Mouse (Mus musculus) forebrain, embryonic 14.5 days (tissue): ENCODE results near the gene Plekhj1. TPM values are rescaled to one million over a fixed set of nuclear protein-coding genes. Genes with fewer than 3 reads are reported as not detected.
"Not testable (repeated sequence)": the region's sequence is repeated elsewhere in the genome, so short reads cannot be mapped to it uniquely, and the experiment has no call there.

Experiments
- ATAC-seq: fragments of 200-750 bp; cut with Nextera tagmentation; 2 replicates; pipeline ENCODE4 v1.8.0; 2017; ENCODE audit warnings: mild to moderate bottlenecking, moderate library complexity
- DNase-seq: peaks from one replicate; pipeline ENCODE4 v3.0.0-alpha.2; 2015; ENCODE audit warnings: low spot score
- H3K27ac ChIP-seq: fragments of 300-500 bp; sonication (generic); 2 replicates; pipeline ENCODE4 v1.5.1; 2014; ENCODE audit warnings: low read depth, mild to moderate bottlenecking, control low read depth, low read length, moderate library complexity
- H3K27me3 ChIP-seq: fragments of 300-500 bp; sonication (generic); replicated peaks from 2 replicates; pipeline ENCODE4 v1.6.1; 2014; ENCODE audit warnings: low read length, control low read depth, mixed read lengths; ENCODE audit not compliant: control insufficient read depth, insufficient read depth
- H3K36me3 ChIP-seq: fragments of 300-500 bp; sonication (generic); 2 replicates; pipeline ENCODE4 v1.6.1; 2014; ENCODE audit warnings: low read length, control low read depth; ENCODE audit not compliant: control insufficient read depth, insufficient read depth
- H3K4me1 ChIP-seq: fragments of 300-500 bp; sonication (generic); 2 replicates; pipeline ENCODE4 v1.6.1; 2014; ENCODE audit warnings: antibody characterized with exemption, low read length, control low read depth; ENCODE audit not compliant: control insufficient read depth, insufficient read depth
- H3K4me2 ChIP-seq: fragments of 300-500 bp; sonication (generic); 2 replicates; pipeline ENCODE4 v1.6.1; 2014; ENCODE audit warnings: mild to moderate bottlenecking, control low read depth, low read length
- H3K4me3 ChIP-seq: fragments of 300-500 bp; sonication (generic); 2 replicates; pipeline ENCODE4 v1.5.1; 2014; ENCODE audit warnings: low read depth, low read length, control low read depth
- H3K9ac ChIP-seq: fragments of 300-500 bp; sonication (generic); 2 replicates; pipeline ENCODE4 v1.6.1; 2014; ENCODE audit warnings: mild to moderate bottlenecking, low read length, control low read depth, moderate library complexity
- H3K9me3 ChIP-seq: fragments of 300-500 bp; sonication (generic); replicated peaks from 2 replicates; pipeline ENCODE4 v1.6.1; 2016; ENCODE audit warnings: low read length, control low read depth, mixed read lengths; ENCODE audit not compliant: control insufficient read depth
- WGBS: fragments of 180-500 bp; shearing (Covaris S2); extraction: QIAGEN DNeasy Blood & Tissue Kit; methylation state at CpG from one replicate; pipeline ENCODE4 v1.1.7; 2014; 5-methylcytosine and 5-hydroxymethylcytosine counted together
- polyA plus RNA-seq: library from polyadenylated mRNA; unstranded; fragments of >200 nt; fragmentation: Nextera tagmentation; extraction: Ambion mirVana; gene quantifications from 2 replicates; pipeline ENCODE4 v1.2.1, GENCODE M21; 2014

Plekhj1 gene
- polyA plus RNA-seq, 1 experiment from 2014 or later: 140 TPM

- peaks cover 10% of the 10 kb centered on the region for H3K27me3 ChIP-seq
- 72% methylated on average over 2 of the region's 2 CpGs for WGBS
- H3K9ac ChIP-seq: no peak overlapping the region
- no peaks in the 10 kb centered on the region for H3K36me3 ChIP-seq
- DNase-seq: no peak
- H3K4me2 ChIP-seq: no peak overlapping the region
- no peak overlapping the region for H3K4me3 ChIP-seq
- 0 out of 2 replicates have a peak, but pooled peaks cover under 1% of the 10 kb centered on the region for H3K4me1 ChIP-seq
- no peak overlapping the region for H3K27ac ChIP-seq
- H3K9me3 ChIP-seq: no peaks in the 10 kb centered on the region
- no peak for ATAC-seq
Observed at GRCm38 (mm10) chr10:80838346-80838912, 40.0 kb upstream of the Plekhj1 start.

- DNase-seq (no peak), ATAC-seq (no peak)
- H3K27me3 ChIP-seq: peaks cover 5% of the 10 kb centered on the region; the same call in 1 of the 2 replicates
- no peak overlapping the region for H3K4me3 ChIP-seq
- 22% methylated on average over 2 of the region's 2 CpGs for WGBS
- no peak overlapping the region for H3K9ac ChIP-seq
- H3K9me3 ChIP-seq: no peaks in the 10 kb centered on the region
- H3K36me3 ChIP-seq: no peaks in the 10 kb centered on the region
- H3K27ac ChIP-seq: no peak overlapping the region
- no peaks in the 10 kb centered on the region for H3K4me1 ChIP-seq
- H3K4me2 ChIP-seq: no peak overlapping the region
Observed at GRCm38 (mm10) chr10:80837827-80838226, 39.4 kb upstream of the Plekhj1 start.

- Histone ChIP-seq H3K36me3 (no peaks in the 10 kb centered on the region), H3K9me3 (no peaks in the 10 kb centered on the region), H3K4me1 (no peaks in the 10 kb centered on the region), H3K27ac (no peak overlapping the region), H3K27me3 (0 out of 2 replicates have a peak, but pooled peaks cover 3% of the 10 kb centered on the region), H3K4me3 (no peak overlapping the region), H3K4me2 (no peak overlapping the region), H3K9ac (no peak overlapping the region)
- ATAC-seq (peak; percentile 34; the same call in 1 of the 2 replicates), DNase-seq (no peak)
- WGBS: 52% methylated on average over 7 of the region's 7 CpGs
Observed at GRCm38 (mm10) chr10:80836949-80837379, 38.5 kb upstream of the Plekhj1 start.

GRCm38 (mm10) chr10:80835617-80836016, 37.2 kb upstream of the Plekhj1 start:
- Histone ChIP-seq H3K4me1 (no peaks in the 10 kb centered on the region), H3K9me3 (no peaks in the 10 kb centered on the region), H3K4me2 (no peak overlapping the region), H3K4me3 (no peak overlapping the region), H3K9ac (no peak overlapping the region), H3K36me3 (peaks cover 6% of the 10 kb centered on the region), H3K27me3 (0 out of 2 replicates have a peak, but pooled peaks cover 3% of the 10 kb centered on the region), H3K27ac (no peak overlapping the region)
- ATAC-seq: no peak
- 63% methylated on average over 30 of the region's 30 CpGs for WGBS
- no peak for DNase-seq

- no peak overlapping the region for H3K27ac ChIP-seq
- WGBS: 59% methylated on average over 7 of the region's 7 CpGs
Observed at GRCm38 (mm10) chr10:80832818-80833217, 34.4 kb upstream of the Plekhj1 start.

GRCm38 (mm10) chr10:80831136-80831535, 32.7 kb upstream of the Plekhj1 start:
- 4% methylated on average over 9 of the region's 9 CpGs for WGBS
- peak; percentile 63 for DNase-seq
- no peak overlapping the region for H3K9ac ChIP-seq
- ATAC-seq: no peak
- 0 out of 2 replicates have a peak, but pooled peaks cover 3% of the 10 kb centered on the region for H3K27me3 ChIP-seq
- no peak overlapping the region for H3K4me2 ChIP-seq
- H3K4me3 ChIP-seq: no peak overlapping the region
- H3K9me3 ChIP-seq: no peaks in the 10 kb centered on the region
- H3K4me1 ChIP-seq: peaks cover 5% of the 10 kb centered on the region
- H3K36me3 ChIP-seq: peaks cover 27% of the 10 kb centered on the region
- H3K27ac ChIP-seq: no peak overlapping the region

More at GRCm38 (mm10) chr10:80832818-80833217, 34.4 kb upstream of the Plekhj1 start:
- H3K27me3 ChIP-seq: 0 out of 2 replicates have a peak, but pooled peaks cover 3% of the 10 kb centered on the region
- no peaks in the 10 kb centered on the region for H3K9me3 ChIP-seq
- H3K36me3 ChIP-seq: peaks cover 27% of the 10 kb centered on the region
- H3K4me1 ChIP-seq: peaks cover 2% of the 10 kb centered on the region
- H3K4me2 ChIP-seq: no peak overlapping the region
- no peak overlapping the region for H3K4me3 ChIP-seq
- no peak overlapping the region for H3K9ac ChIP-seq
- DNase-seq (no peak), ATAC-seq (no peak)

- WGBS: 70% methylated on average over 1 of the region's 1 CpGs
- Histone ChIP-seq H3K27ac (no peak overlapping the region), H3K4me1 (peaks cover 5% of the 10 kb centered on the region), H3K9ac (no peak overlapping the region), H3K4me3 (no peak overlapping the region), H3K9me3 (no peaks in the 10 kb centered on the region), H3K4me2 (no peak overlapping the region), H3K36me3 (peaks cover 27% of the 10 kb centered on the region), H3K27me3 (no peaks in the 10 kb centered on the region)
- ATAC-seq (no peak), DNase-seq (no peak)
Observed at GRCm38 (mm10) chr10:80829359-80830278, 31.2 kb upstream of the Plekhj1 start.

GRCm38 (mm10) chr10:80828587-80828986, 30.2 kb upstream of the Plekhj1 start:
- H3K4me3 ChIP-seq: peak overlapping the region; percentile 74; the same call in 1 of the 2 replicates

More at GRCm38 (mm10) chr10:80828587-80828986, 30.2 kb upstream of the Plekhj1 start:
- not testable (repeated sequence) for H3K9ac ChIP-seq, H3K4me1 ChIP-seq, H3K27me3 ChIP-seq, H3K27ac ChIP-seq, ATAC-seq, DNase-seq, H3K9me3 ChIP-seq
- Histone ChIP-seq H3K36me3 (peaks cover 27% of the 10 kb centered on the region), H3K4me2 (peak overlapping the region; percentile 100)
- WGBS: 89% methylated on average over 7 of the region's 9 CpGs
